Mouse (Mus musculus) liver, postnatal 0 days (tissue): ENCODE results near the gene Gm13119. TPM values are rescaled to one million over a fixed set of nuclear protein-coding genes. Genes with fewer than 3 reads are reported as not detected.

ENCODE experiments used
- ATAC-seq: fragments of 200-750 bp; cut with Nextera tagmentation; 2 replicates; pipeline ENCODE4 v1.8.0; 2017; ENCODE audit warnings: mild to moderate bottlenecking, moderate library complexity
- DNase-seq: peaks from one replicate; pipeline ENCODE4 v3.0.0-alpha.2; 2016
- H3K27ac ChIP-seq: fragments of 300-500 bp; sonication (generic); 2 replicates; pipeline ENCODE4 v1.5.1; 2014; ENCODE audit warnings: antibody characterized with exemption, moderate library complexity, mild to moderate bottlenecking, low read depth
- H3K27me3 ChIP-seq: fragments of 300-500 bp; sonication (generic); 2 replicates; pipeline ENCODE4 v1.6.1; 2014; ENCODE audit warnings: low read length, control low read depth, mixed read lengths; ENCODE audit not compliant: insufficient read depth
- H3K36me3 ChIP-seq: fragments of 300-500 bp; sonication (generic); replicated peaks from 2 replicates; pipeline ENCODE4 v1.6.1; 2014; ENCODE audit warnings: mild to moderate bottlenecking, control low read depth, low read length, moderate library complexity, mixed read lengths; ENCODE audit not compliant: insufficient read depth
- H3K4me1 ChIP-seq: fragments of 300-500 bp; sonication (generic); 2 replicates; pipeline ENCODE4 v1.6.1; 2014; ENCODE audit warnings: antibody characterized with exemption, mild to moderate bottlenecking, control low read depth; ENCODE audit not compliant: insufficient read depth
- H3K4me2 ChIP-seq: fragments of 300-500 bp; sonication (generic); 2 replicates; pipeline ENCODE4 v1.6.1; 2014; ENCODE audit warnings: low read depth, mild to moderate bottlenecking, low read length, moderate library complexity, mixed read lengths
- H3K4me3 ChIP-seq: fragments of 300-500 bp; sonication (generic); 2 replicates; pipeline ENCODE4 v1.5.1; 2014; ENCODE audit warnings: low read depth, low read length
- H3K9ac ChIP-seq: fragments of 300-500 bp; sonication (generic); replicated peaks from 2 replicates; pipeline ENCODE4 v1.6.1; 2014; ENCODE audit warnings: mild to moderate bottlenecking, moderate library complexity
- H3K9me3 ChIP-seq: fragments of 300-500 bp; sonication (generic); 2 replicates; pipeline ENCODE4 v1.6.1; 2016; ENCODE audit warnings: mild to moderate bottlenecking, control low read depth, low read length, mixed read lengths
- CTCF ChIP-seq: sonication (generic); IDR thresholded peaks from 2 replicates; pipeline ENCODE4 v1.5.1; 2016; ENCODE audit warnings: antibody characterized with exemption, low read depth
- EP300 ChIP-seq: IDR thresholded peaks from 2 replicates; pipeline ENCODE4 v1.6.1; 2016; ENCODE audit warnings: antibody characterized with exemption, low read depth, mild to moderate bottlenecking
- WGBS: fragments of 180-500 bp; shearing (Covaris S2); extraction: QIAGEN DNeasy Blood & Tissue Kit; methylation state at CpG from one replicate; pipeline ENCODE4 v1.1.7; 2014; ENCODE audit not compliant: insufficient replicate concordance; 5-methylcytosine and 5-hydroxymethylcytosine counted together
- polyA plus RNA-seq: library from polyadenylated mRNA; unstranded; fragments of >200 nt; fragmentation: Nextera tagmentation; extraction: Ambion mirVana; gene quantifications from 2 replicates; pipeline ENCODE4 v1.2.1, GENCODE M21; 2015

Gm13119 gene
- polyA plus RNA-seq, 1 experiment from 2014 or later: not detected

DNA sequence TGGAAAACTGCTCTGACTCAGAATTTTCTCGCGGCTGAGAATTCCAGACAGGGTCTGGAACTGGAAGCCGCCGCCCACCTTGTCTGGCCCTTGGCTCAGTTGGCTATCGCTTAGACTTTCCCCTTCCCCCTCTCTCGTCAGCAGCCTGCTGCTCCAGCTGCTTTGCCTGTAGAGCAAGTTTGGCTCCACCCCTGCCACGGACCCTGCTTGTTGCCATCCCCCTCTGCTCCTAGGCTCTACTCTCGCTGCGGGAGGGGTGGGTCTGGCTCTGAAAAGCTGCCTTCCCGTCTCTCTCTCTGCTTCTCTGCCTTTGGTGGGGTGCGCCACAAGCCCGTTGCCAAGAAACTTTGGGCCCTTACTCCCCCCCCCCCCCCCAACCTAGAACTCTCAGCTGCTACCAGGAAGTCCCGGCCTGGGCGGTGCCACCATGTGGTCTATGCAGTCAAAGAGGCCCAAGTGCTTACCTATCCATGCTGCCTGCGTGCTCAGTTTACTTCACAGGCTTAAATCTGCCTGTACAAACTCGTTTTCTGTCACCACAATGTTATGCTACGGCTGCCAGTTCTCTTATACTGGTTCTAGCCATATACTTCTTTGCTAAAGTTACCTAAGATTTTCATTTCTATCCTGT is 46.8 kb downstream of the Gm13119 start:
- H3K27me3 ChIP-seq: no peaks in the 10 kb centered on the region
- H3K4me3 ChIP-seq: peak overlapping the region; percentile 23; the same call in 1 of the 2 replicates
- WGBS: 2% methylated on average over 17 of the region's 17 CpGs
- ATAC-seq: no peak
- H3K9ac ChIP-seq: no peak overlapping the region
- peak; percentile 15 for DNase-seq
- no peaks in the 10 kb centered on the region for H3K9me3 ChIP-seq
- peak overlapping the region; percentile 63 for H3K4me2 ChIP-seq
- TF ChIP-seq CTCF (no peak), EP300 (no peak)
- H3K36me3 ChIP-seq: no peaks in the 10 kb centered on the region
- H3K4me1 ChIP-seq: no peaks in the 10 kb centered on the region
- no peak overlapping the region for H3K27ac ChIP-seq

DNA sequence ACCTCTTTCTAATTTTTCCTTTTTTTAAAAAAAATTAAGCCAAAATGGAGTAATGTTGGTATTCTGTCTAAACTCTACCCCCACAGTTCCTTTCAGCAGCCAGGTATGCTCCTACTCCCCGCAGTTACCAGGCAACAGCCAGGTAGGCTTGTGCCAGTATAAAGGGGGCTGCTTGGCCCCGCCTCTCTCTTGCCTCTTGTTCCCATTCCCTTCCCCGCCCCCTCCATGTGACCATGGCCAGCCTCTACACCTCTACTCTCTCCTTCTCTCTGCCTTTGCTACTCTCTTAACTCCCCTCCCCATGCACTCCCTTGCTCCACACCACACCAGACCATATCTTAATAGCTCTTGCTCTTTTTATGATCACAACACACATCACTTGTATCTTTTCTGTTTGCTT is 48.5 kb downstream of the Gm13119 start:
- Histone ChIP-seq H3K9ac (no peak overlapping the region), H3K36me3 (no peaks in the 10 kb centered on the region), H3K4me1 (no peaks in the 10 kb centered on the region), H3K27ac (no peak overlapping the region), H3K9me3 (no peaks in the 10 kb centered on the region), H3K4me3 (no peak overlapping the region), H3K27me3 (no peaks in the 10 kb centered on the region), H3K4me2 (no peak overlapping the region)
- TF ChIP-seq CTCF (no peak), EP300 (no peak)
- DNase-seq (no peak), ATAC-seq (no peak)
- 62% methylated on average over 3 of the region's 3 CpGs for WGBS

DNA sequence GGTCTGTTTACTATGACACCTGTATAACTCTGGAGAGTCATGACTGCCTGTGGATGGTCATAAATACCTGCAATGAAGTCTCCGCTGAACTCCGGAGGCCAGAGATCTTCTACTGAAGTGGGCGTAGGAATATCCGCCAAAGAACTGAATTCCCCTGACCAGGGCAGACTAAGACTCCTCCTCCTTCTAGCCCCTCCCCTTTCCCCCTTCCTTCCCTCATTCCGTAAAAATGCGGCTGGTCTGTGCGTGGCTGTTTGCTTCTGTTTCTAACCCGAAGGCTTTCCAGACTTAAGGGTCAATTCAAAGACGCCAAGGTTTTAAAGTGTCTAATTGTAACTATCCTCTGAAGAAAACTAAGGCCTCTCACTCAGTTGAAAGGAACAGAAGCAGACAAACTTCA is 50.5 kb downstream of the Gm13119 start, which contains the start of gene Pramef12:
Gene Pramef12 (minus strand): TSS at position 175 of the 400 bp plus-strand sequence.
- no peak within 1 kb of the TSS for H3K4me2 ChIP-seq
- 77% methylated on average over 9 of the region's 9 CpGs for WGBS

More for the DNA sequence above, 50.5 kb downstream of the Gm13119 start, which contains the start of gene Pramef12:
- Histone ChIP-seq H3K4me1 (no peaks in the 10 kb centered on the region), H3K9ac (no peak within 1 kb of the TSS), H3K36me3 (no peaks in the 10 kb centered on the region), H3K4me3 (no peak within 1 kb of the TSS), H3K27me3 (no peaks in the 10 kb centered on the region), H3K27ac (no peak within 1 kb of the TSS), H3K9me3 (no peaks in the 10 kb centered on the region)
- ATAC-seq: no peak
- TF ChIP-seq EP300 (no peak), CTCF (no peak)
- no peak for DNase-seq

Other genes starting within 250 kb of the Gm13119 start
- not detected in 2 replicates for gene Oog3, start 195.3 kb upstream of the Gm13119 start, polyA plus RNA-seq
- not detected in 2 replicates for gene Oog2, start 167.2 kb upstream of the Gm13119 start, polyA plus RNA-seq
- gene C87977, start 144.6 kb upstream of the Gm13119 start, polyA plus RNA-seq: not detected in 2 replicates
- gene Pramel5, start 77.5 kb upstream of the Gm13119 start, polyA plus RNA-seq: not detected in 2 replicates
- gene Gm13128, start 27.7 kb upstream of the Gm13119 start, polyA plus RNA-seq: not detected in 2 replicates
- not detected in 2 replicates for gene Pramef20, start 20.0 kb downstream of the Gm13119 start, polyA plus RNA-seq
- gene Pramef12, start 50.5 kb downstream of the Gm13119 start, polyA plus RNA-seq: not detected in 2 replicates
- not detected in 2 replicates for gene 1700012P22Rik, start 80.8 kb downstream of the Gm13119 start, polyA plus RNA-seq
- not detected in 2 replicates for gene Gm9944, start 95.4 kb downstream of the Gm13119 start, polyA plus RNA-seq
- gene Aadacl3, start 105.8 kb downstream of the Gm13119 start, polyA plus RNA-seq: not detected in 2 replicates
- gene 9430007A20Rik, start 161.9 kb downstream of the Gm13119 start, polyA plus RNA-seq: not detected in 2 replicates
- not detected in 2 replicates for gene Gm13124, start 207.2 kb downstream of the Gm13119 start, polyA plus RNA-seq